Mouse (Mus musculus) liver, embryonic 12.5 days (tissue): ENCODE measurements around the gene Pkp1. TPM values are rescaled to one million over a fixed set of nuclear protein-coding genes. Genes with fewer than 3 reads are reported as not detected.

Experiments used
- ATAC-seq: fragments of 200-750 bp; cut with Nextera tagmentation; 2 replicates; pipeline ENCODE4 v1.8.0; 2017; ENCODE audit warnings: moderate number of reproducible peaks, mild to moderate bottlenecking, moderate library complexity
- H3K27ac ChIP-seq: fragments of 300-500 bp; sonication (generic); 2 replicates; pipeline ENCODE4 v1.5.1; 2016; ENCODE audit warnings: mild to moderate bottlenecking
- H3K27me3 ChIP-seq: fragments of 300-500 bp; sonication (generic); replicated peaks from 2 replicates; pipeline ENCODE4 v1.6.1; 2016; ENCODE audit warnings: mild to moderate bottlenecking, moderate library complexity
- H3K36me3 ChIP-seq: fragments of 300-500 bp; sonication (generic); 2 replicates; pipeline ENCODE4 v1.6.1; 2016; ENCODE audit warnings: mild to moderate bottlenecking, moderate library complexity
- H3K4me1 ChIP-seq: fragments of 300-500 bp; sonication (generic); 2 replicates; pipeline ENCODE4 v1.6.1; 2016
- H3K4me2 ChIP-seq: fragments of 300-500 bp; sonication (generic); 2 replicates; pipeline ENCODE4 v1.6.1; 2016; ENCODE audit warnings: mild to moderate bottlenecking, moderate library complexity
- H3K4me3 ChIP-seq: fragments of 300-500 bp; sonication (generic); 2 replicates; pipeline ENCODE4 v1.5.1; 2016; ENCODE audit warnings: mild to moderate bottlenecking, moderate library complexity
- H3K9ac ChIP-seq: fragments of 300-500 bp; sonication (generic); 2 replicates; pipeline ENCODE4 v1.6.1; 2016; ENCODE audit warnings: mild to moderate bottlenecking, moderate library complexity
- H3K9me3 ChIP-seq: fragments of 300-500 bp; sonication (generic); replicated peaks from 2 replicates; pipeline ENCODE4 v1.6.1; 2016; ENCODE audit warnings: mild to moderate bottlenecking, moderate library complexity
- WGBS: fragments of 180-500 bp; shearing (Covaris S2); methylation state at CpG from one replicate; pipeline ENCODE4 v1.1.7; 2016; ENCODE audit not compliant: insufficient replicate concordance; 5-methylcytosine and 5-hydroxymethylcytosine counted together
- polyA plus RNA-seq: library from polyadenylated mRNA; unstranded; fragments of >200 nt; fragmentation: Nextera tagmentation; extraction: Ambion mirVana; gene quantifications from 2 replicates; pipeline ENCODE4 v1.2.1, GENCODE M21; 2016

Pkp1 gene
- polyA plus RNA-seq, 1 experiment from 2014 or later, result not detected

GRCm38 (mm10) chr1:135865518-135866194, 53.4 kb downstream of the Pkp1 start:
- peaks cover 69% of the 10 kb centered on the region for H3K27me3 ChIP-seq
- no peak overlapping the region for H3K4me3 ChIP-seq
- H3K4me1 ChIP-seq, result no peaks in the 10 kb centered on the region
- no peak overlapping the region for H3K9ac ChIP-seq
- H3K27ac ChIP-seq, result no peak overlapping the region
- no peaks in the 10 kb centered on the region for H3K9me3 ChIP-seq
- no peaks in the 10 kb centered on the region for H3K36me3 ChIP-seq
- peak; percentile 73 for ATAC-seq
- H3K4me2 ChIP-seq, result no peak overlapping the region
- WGBS, result 44% methylated on average over 19 of the region's 19 CpGs

GRCm38 (mm10) chr1:135864830-135865229, 54.2 kb downstream of the Pkp1 start:
- H3K4me2 ChIP-seq, result no peak overlapping the region
- ATAC-seq, result no peak
- H3K4me1 ChIP-seq, result no peaks in the 10 kb centered on the region
- no peaks in the 10 kb centered on the region for H3K36me3 ChIP-seq
- no peak overlapping the region for H3K9ac ChIP-seq
- 54% methylated on average over 6 of the region's 6 CpGs for WGBS
- H3K9me3 ChIP-seq, result no peaks in the 10 kb centered on the region
- H3K4me3 ChIP-seq, result no peak overlapping the region
- H3K27me3 ChIP-seq, result peaks cover 65% of the 10 kb centered on the region
- H3K27ac ChIP-seq, result no peak overlapping the region

- H3K4me1 ChIP-seq, result no peaks in the 10 kb centered on the region
- H3K27ac ChIP-seq, result no peak overlapping the region
- peaks cover 56% of the 10 kb centered on the region for H3K27me3 ChIP-seq
- ATAC-seq, result no peak
- 49% methylated on average over 9 of the region's 9 CpGs for WGBS
- no peak overlapping the region for H3K9ac ChIP-seq
- H3K4me3 ChIP-seq, result no peak overlapping the region
- no peaks in the 10 kb centered on the region for H3K36me3 ChIP-seq
- no peaks in the 10 kb centered on the region for H3K9me3 ChIP-seq
- no peak overlapping the region for H3K4me2 ChIP-seq
These were observed 55.1 kb downstream of the Pkp1 start for GRCm38 (mm10) chr1:135863786-135864335.

GRCm38 (mm10) chr1:135862561-135862960, 56.4 kb downstream of the Pkp1 start:
- H3K9me3 ChIP-seq, result no peaks in the 10 kb centered on the region
- peaks cover 1% of the 10 kb centered on the region for H3K4me1 ChIP-seq
- 59% methylated on average over 5 of the region's 5 CpGs for WGBS
- no peak overlapping the region for H3K9ac ChIP-seq
- peaks cover 48% of the 10 kb centered on the region for H3K27me3 ChIP-seq
- H3K4me2 ChIP-seq, result no peak overlapping the region
- H3K4me3 ChIP-seq, result no peak overlapping the region
- H3K36me3 ChIP-seq, result no peaks in the 10 kb centered on the region
- no peak overlapping the region for H3K27ac ChIP-seq
- no peak for ATAC-seq

- H3K9me3 ChIP-seq, result no peaks in the 10 kb centered on the region
- no peak overlapping the region for H3K4me3 ChIP-seq
- no peak overlapping the region for H3K4me2 ChIP-seq
- peaks cover 45% of the 10 kb centered on the region for H3K27me3 ChIP-seq
- no peaks in the 10 kb centered on the region for H3K36me3 ChIP-seq
- no peak overlapping the region for H3K27ac ChIP-seq
- 43% methylated on average over 9 of the region's 9 CpGs for WGBS
- H3K4me1 ChIP-seq, result peaks cover 6% of the 10 kb centered on the region
- no peak overlapping the region for H3K9ac ChIP-seq
- ATAC-seq, result no peak
These were observed 56.9 kb downstream of the Pkp1 start for GRCm38 (mm10) chr1:135861980-135862552.

GRCm38 (mm10) chr1:135861091-135861490, 57.9 kb downstream of the Pkp1 start:
- Histone ChIP-seq H3K4me3 (no peak overlapping the region), H3K27me3 (peaks cover 36% of the 10 kb centered on the region), H3K36me3 (no peaks in the 10 kb centered on the region), H3K9ac (no peak overlapping the region), H3K27ac (no peak overlapping the region), H3K4me2 (no peak overlapping the region), H3K4me1 (peaks cover 14% of the 10 kb centered on the region), H3K9me3 (no peaks in the 10 kb centered on the region)
- ATAC-seq, result no peak
- 57% methylated on average over 5 of the region's 5 CpGs for WGBS

GRCm38 (mm10) chr1:135858533-135858932, 60.5 kb downstream of the Pkp1 start:
- WGBS, result 79% methylated on average over 7 of the region's 7 CpGs
- H3K4me3 ChIP-seq, result no peak overlapping the region
- ATAC-seq, result no peak

GRCm38 (mm10) chr1:135857137-135857775, 61.8 kb downstream of the Pkp1 start:
- Histone ChIP-seq H3K27ac (no peak overlapping the region), H3K9ac (no peak overlapping the region), H3K9me3 (no peaks in the 10 kb centered on the region), H3K36me3 (no peaks in the 10 kb centered on the region), H3K4me3 (no peak overlapping the region), H3K4me2 (no peak overlapping the region), H3K27me3 (peaks cover 3% of the 10 kb centered on the region; the same call in 1 of the 2 replicates), H3K4me1 (peaks cover 37% of the 10 kb centered on the region)
- WGBS, result 43% methylated on average over 11 of the region's 11 CpGs
- peak; percentile 35 for ATAC-seq

More at GRCm38 (mm10) chr1:135858533-135858932, 60.5 kb downstream of the Pkp1 start:
- Histone ChIP-seq H3K27me3 (peaks cover 13% of the 10 kb centered on the region; the same call in 1 of the 2 replicates), H3K27ac (no peak overlapping the region), H3K9me3 (no peaks in the 10 kb centered on the region), H3K9ac (no peak overlapping the region), H3K4me2 (no peak overlapping the region), H3K4me1 (peaks cover 25% of the 10 kb centered on the region), H3K36me3 (no peaks in the 10 kb centered on the region)

- Histone ChIP-seq H3K9me3 (no peaks in the 10 kb centered on the region), H3K27ac (no peak overlapping the region), H3K4me2 (no peak overlapping the region), H3K4me3 (no peak overlapping the region), H3K9ac (no peak overlapping the region), H3K4me1 (peaks cover 49% of the 10 kb centered on the region), H3K27me3 (no peaks in the 10 kb centered on the region; the same call in 1 of the 2 replicates), H3K36me3 (no peaks in the 10 kb centered on the region)
- ATAC-seq, result no peak
- WGBS, result 41% methylated on average over 4 of the region's 4 CpGs
These were observed 62.9 kb downstream of the Pkp1 start for GRCm38 (mm10) chr1:135856070-135856469.

- Histone ChIP-seq H3K27ac (no peak overlapping the region), H3K9ac (no peak overlapping the region), H3K4me1 (peaks cover 54% of the 10 kb centered on the region), H3K36me3 (no peaks in the 10 kb centered on the region), H3K4me2 (no peak overlapping the region), H3K4me3 (no peak overlapping the region), H3K9me3 (no peaks in the 10 kb centered on the region), H3K27me3 (no peaks in the 10 kb centered on the region; the same call in 1 of the 2 replicates)
- ATAC-seq, result no peak
- 64% methylated on average over 1 of the region's 1 CpGs for whole genome bisulfite sequencing
These were observed 63.7 kb downstream of the Pkp1 start for GRCm38 (mm10) chr1:135855344-135855687.

- Histone ChIP-seq H3K4me1 (peaks cover 54% of the 10 kb centered on the region), H3K4me3 (no peak overlapping the region), H3K4me2 (no peak overlapping the region), H3K9ac (no peak overlapping the region), H3K9me3 (no peaks in the 10 kb centered on the region), H3K27ac (no peak overlapping the region), H3K36me3 (no peaks in the 10 kb centered on the region), H3K27me3 (no peaks in the 10 kb centered on the region)
- no peak for ATAC-seq
- 67% methylated on average over 6 of the region's 6 CpGs for WGBS
These were observed 64.2 kb downstream of the Pkp1 start for GRCm38 (mm10) chr1:135854591-135855343.
